Mouse (Mus musculus) gastrocnemius, postnatal 25 days (tissue): Measurements from ENCODE around the gene Ttc9c. TPM values are rescaled to one million over a fixed set of nuclear protein-coding genes. Genes with fewer than 3 reads are reported as not detected.
"Not testable (repeated sequence)": the region's sequence is repeated elsewhere in the genome, so short reads cannot be mapped to it uniquely, and the experiment has no call there.

Experiments used
- DNase-seq: peaks from one replicate; pipeline ENCODE4 v3.0.0; 2022
- long read RNA-seq, 2 experiments: library from polyadenylated mRNA; stranded (forward); transcript quantifications; one replicate each; pipeline ENCODE4 v2.0.0; 2021
- total RNA-seq, 2 experiments: library from RNA; stranded (reverse); gene quantifications; 1 replicate in 1 of 2; 2 replicates in 1 of 2; pipeline ENCODE4 v1.2.3; 2021

Ttc9c gene
- total RNA-seq: 10 to 100 TPM; 10.9 to 13.1 TPM
- long read RNA-seq, experiment 1, partial matches to known transcripts: 0 of 4 reads
- long read RNA-seq, experiment 1, other reads (novel, unspliced or antisense): 0 of 4 reads
- long read RNA-seq, experiment 2, partial matches to known transcripts: 0 of 6 reads
- long read RNA-seq, experiment 2, other reads (novel, unspliced or antisense): 0 of 6 reads

DNA sequence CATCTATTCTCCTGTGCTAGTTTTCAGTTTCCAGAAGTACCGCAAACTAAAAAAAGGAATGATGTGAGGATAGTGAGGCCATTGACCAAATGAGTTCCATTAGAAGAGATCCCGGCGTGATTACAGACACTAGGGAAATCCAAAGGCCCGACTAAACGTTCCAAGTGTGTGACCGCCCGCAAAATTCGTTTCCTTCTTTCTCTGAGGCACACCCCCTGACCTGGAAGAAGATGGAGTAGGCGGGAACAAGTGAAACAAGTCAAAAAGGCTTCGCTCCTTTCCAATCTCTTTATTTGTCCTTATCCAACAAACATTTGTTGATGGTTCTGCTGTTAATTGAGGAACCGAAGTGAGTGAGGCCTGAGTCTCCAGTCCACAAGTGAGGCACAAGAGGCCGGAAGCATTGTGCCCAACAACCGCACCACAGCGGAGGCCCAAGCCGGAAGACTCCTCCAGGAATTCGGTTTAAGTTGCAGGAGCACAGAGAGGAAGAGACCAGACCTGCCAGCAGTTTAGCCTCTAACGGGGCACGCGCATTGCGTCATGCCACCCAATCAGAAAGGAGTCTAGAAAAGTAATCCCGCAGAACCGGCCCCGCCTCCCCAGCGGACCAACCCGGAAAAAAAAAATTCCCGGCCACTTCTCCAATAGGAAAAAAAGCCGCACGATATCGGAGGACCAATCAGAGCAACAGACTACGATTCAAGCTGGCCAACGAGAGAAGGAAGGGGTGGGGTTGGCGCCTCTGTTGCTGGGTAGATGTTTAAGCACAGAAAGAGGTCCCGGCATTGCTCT is at the start of gene Ttc9c:
Ttc9c (minus strand) TSS at position 533 of the 795 bp plus-strand sequence.
- DNase-seq: peak; percentile 98

DNA sequence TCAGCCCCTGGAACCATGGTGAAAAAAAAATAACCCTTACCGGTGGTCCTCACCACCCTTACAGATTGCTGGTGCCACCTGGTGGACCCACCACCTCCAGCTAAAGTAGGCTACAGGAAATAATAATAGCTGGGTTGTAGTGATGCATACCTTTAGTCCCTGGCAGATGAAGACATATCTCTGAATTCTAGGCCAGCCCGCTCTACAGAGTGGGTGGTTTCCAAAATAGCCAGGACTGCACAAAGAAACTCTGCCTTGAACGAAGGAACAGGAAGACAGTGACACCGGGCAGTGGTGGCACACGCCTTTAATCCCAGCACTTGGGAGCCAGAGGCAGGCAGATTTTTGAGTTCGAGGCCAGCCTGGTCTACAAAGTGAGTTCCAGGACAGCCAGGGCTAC is 45.1 kb upstream of the Ttc9c start:
- no peak for DNase-seq

DNA sequence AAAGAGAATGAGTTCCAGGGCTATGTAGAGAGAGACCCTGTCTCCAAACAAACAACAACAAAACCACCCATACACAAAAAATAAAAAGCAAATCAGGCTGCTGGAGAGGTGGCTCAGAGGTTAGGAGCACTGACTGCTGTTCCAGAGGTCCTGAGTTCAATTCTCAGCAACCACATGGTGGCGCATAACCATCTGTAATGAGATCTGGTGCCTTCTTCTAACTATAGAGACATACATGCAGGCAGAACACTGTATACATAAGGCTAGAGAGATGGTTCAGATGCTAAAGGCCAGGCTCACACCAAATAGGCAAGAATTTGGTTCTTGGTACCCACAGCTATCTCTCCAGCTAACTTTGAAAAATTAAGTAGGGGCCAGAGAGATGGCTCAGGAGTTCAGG is 39.9 kb upstream of the Ttc9c start:
- DNase-seq: no peak

DNA sequence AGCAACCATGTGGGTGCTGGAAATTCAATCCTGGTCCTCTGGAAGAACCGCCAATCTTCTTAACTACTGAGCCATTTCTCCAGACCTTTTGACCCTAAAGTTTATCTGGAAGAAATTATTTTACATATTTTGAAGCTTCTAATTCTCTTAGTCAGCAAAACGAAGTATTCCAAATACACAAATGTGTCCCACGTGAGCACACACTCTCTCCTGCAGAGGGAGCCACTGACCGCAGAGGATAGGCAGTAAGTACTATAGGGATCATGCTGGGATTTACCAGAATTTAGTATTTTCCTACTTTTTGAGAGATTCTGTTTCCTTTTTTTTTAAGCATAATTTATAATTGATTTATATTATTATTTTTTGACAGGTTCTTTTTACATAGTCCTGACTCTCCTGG is 38.6 kb upstream of the Ttc9c start:
- DNase-seq: no peak

GRCm38 (mm10) chr19:8853117-8853516 is 34.0 kb upstream of the Ttc9c start:
- no peak for DNase-seq

DNA sequence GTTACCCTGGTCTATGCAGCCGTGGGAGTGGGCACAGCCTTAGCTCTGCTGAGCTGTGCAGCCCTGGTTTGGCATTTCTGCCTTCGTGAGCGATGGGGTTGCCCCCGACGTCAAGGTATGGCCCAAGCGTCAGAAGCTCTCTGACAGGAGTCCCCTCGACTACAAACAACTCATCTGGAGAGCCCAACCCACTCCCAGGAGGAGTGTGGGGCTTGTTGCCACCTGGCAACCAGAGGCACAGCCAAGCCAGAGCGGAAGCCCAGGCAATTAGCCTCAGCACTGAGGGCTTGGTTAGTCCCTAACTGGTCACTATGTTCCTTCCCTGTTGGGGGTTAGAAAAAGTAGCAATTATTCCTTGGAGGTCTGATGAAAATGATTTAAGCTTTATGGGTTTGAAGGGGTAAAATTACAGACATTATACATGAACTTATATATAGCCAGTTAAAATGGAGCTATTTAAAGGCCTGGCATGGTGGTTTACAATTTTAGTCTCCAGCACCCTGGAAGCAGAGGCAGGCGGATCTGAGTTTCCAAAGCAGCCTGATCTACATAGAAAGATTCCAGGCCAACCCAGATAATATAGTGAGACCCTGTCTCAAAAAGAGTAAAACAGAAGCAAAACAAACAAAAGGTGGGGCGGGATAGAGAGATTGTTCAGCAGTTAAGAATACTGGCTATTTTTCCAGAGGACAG is 33.2 kb upstream of the Ttc9c start:
- DNase-seq: peak; percentile 70

DNA sequence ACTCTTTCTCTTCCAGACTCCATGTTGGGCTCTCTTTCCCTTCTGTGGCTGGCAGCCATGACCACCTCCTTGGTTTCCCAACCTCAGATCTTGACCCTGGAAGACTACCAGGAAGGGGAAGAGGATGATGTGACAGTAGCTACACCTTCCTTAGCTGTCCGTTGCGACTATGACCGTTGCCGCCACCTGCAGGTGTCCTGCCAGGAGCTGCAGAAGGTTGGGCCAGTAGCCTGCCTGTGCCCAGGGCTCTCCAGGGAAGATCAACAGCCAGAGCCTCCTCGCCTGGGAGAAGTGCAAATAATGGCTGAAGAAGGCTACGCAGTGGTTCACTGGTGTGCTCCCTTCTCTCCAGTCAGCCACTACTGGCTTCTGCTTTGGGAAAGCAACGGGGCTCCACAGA is 32.5 kb upstream of the Ttc9c start:
- DNase-seq: no peak

- DNase-seq: peak; percentile 78
Observed at GRCm38 (mm10) chr19:8850402-8850901, 31.3 kb upstream of the Ttc9c start, which contains the start of gene Lrrn4cl. Lrrn4cl (plus strand) TSS chr19:8850768.

DNA sequence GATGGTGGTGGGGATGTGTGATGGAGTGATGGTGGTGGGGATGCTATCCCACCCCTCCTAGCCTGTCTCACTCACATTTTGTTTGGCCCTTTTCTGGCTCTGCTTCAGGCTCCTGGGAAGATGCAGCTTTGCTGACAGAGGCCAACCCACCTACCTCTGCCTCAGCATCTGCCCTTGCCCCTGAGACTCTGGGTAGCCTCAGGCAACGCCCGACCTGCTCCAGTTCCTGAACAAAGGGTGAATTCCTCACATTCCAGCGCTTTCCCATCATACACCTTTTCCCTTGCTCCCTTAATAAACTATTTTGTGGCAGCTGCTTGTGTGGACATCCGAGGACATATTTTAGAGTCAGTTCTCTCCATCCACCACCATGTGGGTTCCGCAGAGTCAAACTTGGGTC is 29.2 kb upstream of the Ttc9c start:
- DNase-seq: no peak

- peak; percentile 44 for DNase-seq
Observed at GRCm38 (mm10) chr19:8844371-8845129, 25.4 kb upstream of the Ttc9c start.

GRCm38 (mm10) chr19:8842961-8843360 is 23.8 kb upstream of the Ttc9c start:
- no peak for DNase-seq

- DNase-seq: no peak
Observed at GRCm38 (mm10) chr19:8841012-8841411, 21.9 kb upstream of the Ttc9c start.

- peak; percentile 57 for DNase-seq
Observed at GRCm38 (mm10) chr19:8839908-8840791, 21.0 kb upstream of the Ttc9c start.

- no peak for DNase-seq
Observed at GRCm38 (mm10) chr19:8839103-8839907, 20.2 kb upstream of the Ttc9c start, which contains the start of gene Gng3. Gng3 (minus strand) TSS chr19:8839194.

DNA sequence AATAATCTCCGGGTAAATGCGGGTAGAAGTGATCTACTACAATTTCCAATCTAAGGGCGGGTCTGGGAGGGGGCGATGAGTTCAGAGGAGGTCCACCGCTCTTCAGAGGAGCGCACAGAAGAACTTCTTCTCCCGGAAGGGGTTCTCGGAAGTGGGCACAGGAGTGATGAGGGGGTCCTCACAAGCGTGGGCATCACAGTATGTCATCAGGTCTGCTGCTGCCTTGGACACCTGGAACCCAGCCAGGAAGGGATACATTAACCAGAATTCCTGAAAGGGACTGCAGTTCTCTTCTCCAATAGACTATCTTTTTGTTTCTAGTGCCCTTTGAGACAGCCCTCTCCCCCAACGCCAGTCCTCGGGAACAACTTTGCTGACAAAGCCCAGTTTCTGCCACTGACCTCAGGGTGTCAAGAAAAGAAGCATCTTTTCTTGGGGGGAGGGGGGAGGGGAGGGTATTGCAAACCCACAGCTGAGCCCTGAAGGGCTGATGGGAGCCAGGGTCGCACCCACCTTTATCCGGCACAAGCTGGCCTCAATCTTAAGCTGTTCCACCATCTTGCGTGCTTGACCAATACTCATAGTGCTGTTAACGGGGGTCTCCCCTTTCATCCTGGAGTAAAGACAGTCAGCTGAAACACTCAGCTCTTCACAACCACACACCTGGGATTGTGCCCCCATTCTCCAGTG is 19.1 kb upstream of the Ttc9c start:
- no peak for DNase-seq

GRCm38 (mm10) chr19:8837251-8837791 is 18.2 kb upstream of the Ttc9c start, which contains the start of gene Bscl2:
Bscl2 (plus strand) TSS chr19:8837467.
- peak; percentile 76 for DNase-seq

- not testable (repeated sequence) for DNase-seq
Observed at GRCm38 (mm10) chr19:8836327-8836726, 17.2 kb upstream of the Ttc9c start.

DNA sequence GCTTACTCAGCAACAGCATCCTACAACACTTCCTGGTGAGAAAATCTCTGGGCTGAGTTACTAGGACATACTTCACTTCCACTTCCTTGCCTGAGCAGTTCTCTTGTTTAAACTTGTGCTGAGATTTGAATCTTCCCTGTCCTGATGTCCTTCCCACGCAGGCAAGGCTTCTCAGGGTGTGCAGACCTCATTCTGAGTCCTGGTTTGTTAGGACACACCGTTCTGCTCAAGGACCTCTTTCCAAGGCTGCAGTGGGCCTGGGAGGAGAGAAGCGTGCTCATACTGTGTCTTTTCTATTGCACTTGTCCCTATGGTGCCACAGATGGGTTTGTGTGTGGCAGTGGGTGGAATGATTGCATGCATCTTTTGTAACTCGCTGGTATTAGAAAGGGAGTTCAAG is 13.8 kb upstream of the Ttc9c start:
- no peak for DNase-seq

- no peak for DNase-seq
Observed at GRCm38 (mm10) chr19:8831262-8831661, 12.1 kb upstream of the Ttc9c start.
